In genomic region chr10:81356352-81356990, GRCm38 (mm10) we compare ENCODE assay signal across 9 mouse cellular contexts. TPM values are rescaled to one million over a fixed set of nuclear protein-coding genes. Genes with fewer than 3 reads are reported as not detected.
DNase-seq lines count a peak whose midpoint lies in the region; ATAC-seq and TF ChIP-seq lines count a peak whose summit lies in the region.
"Had no signal": no experiment of that assay in that cellular context is flagged by ENCODE, and none has a peak within 500 bp of the region (broad histone marks: within the 10 kb centered on the region; RNA-seq: fewer than 3 reads in every experiment).

No protein-coding gene starts in this region.

- peak overlapping the region; percentile 39 for H3K27ac ChIP-seq in spleen, adult 2 months (ENCODE audit: insufficient read depth, low read length)
- no peak overlapping the region for H3K27ac ChIP-seq in forebrain, postnatal 0 days (ENCODE audit: low read depth, low read length)
- no peak overlapping the region for H3K27ac ChIP-seq in limb, embryonic 15.5 days

- TF ChIP-seq CTCF in spleen, adult 2 months (IDR thresholded peaks at IDR 0.05; ENCODE audit: extremely low read depth, insufficient read depth, insufficient read length, insufficient replicate concordance), result no peak
- no peak for TF ChIP-seq CTCF in forebrain, postnatal 0 days (IDR thresholded peaks at IDR 0.05; ENCODE audit: low read depth)

- intact Hi-C loops in left cerebral cortex, postnatal 10 days (cut with DNase I), result no loop called here

- WGBS in spleen, adult 2 months, result 14% methylated on average over 12 of the region's 12 CpGs
- 43% methylated on average over 12 of the region's 12 CpGs for WGBS in forebrain, postnatal 0 days
- 36% methylated on average over 12 of the region's 12 CpGs for WGBS in limb, embryonic 15.5 days

- H3K4me2 ChIP-seq in forebrain, postnatal 0 days (ENCODE audit: low read depth), result peak overlapping the region; percentile 95; the same call in 1 of the 2 replicates
- peak overlapping the region; percentile 97 for H3K4me2 ChIP-seq in limb, embryonic 15.5 days

- TF ChIP-seq POLR2A in spleen, adult 2 months (IDR thresholded peaks at IDR 0.05; ENCODE audit: low read depth, low read length), result no peak

- H3K4me1 ChIP-seq in spleen, adult 2 months (ENCODE audit: control insufficient read depth, insufficient read depth, insufficient read length), result peaks cover 19% of the 10 kb centered on the region; the same call in 1 of the 2 replicates
- H3K4me1 ChIP-seq in forebrain, postnatal 0 days (ENCODE audit: insufficient read depth), result peaks cover 8% of the 10 kb centered on the region
- peaks cover 31% of the 10 kb centered on the region for H3K4me1 ChIP-seq in limb, embryonic 15.5 days

- ATAC-seq in forebrain, postnatal 0 days, result no peak
- ATAC-seq in limb, embryonic 15.5 days (ENCODE audit: insufficient number of reproducible peaks, low FRiP score, low TSS enrichment, low read depth), result no peak
- peak; percentile 73 for ATAC-seq in neutrophil, adult 5-6 weeks (ENCODE audit: extremely low read depth, insufficient number of reproducible peaks, low FRiP score, poor library complexity, severe bottlenecking)

- no peaks in the 10 kb centered on the region for H3K27me3 ChIP-seq in spleen, adult 2 months (ENCODE audit: control insufficient read depth, insufficient read depth, low read length)
- H3K27me3 ChIP-seq in forebrain, postnatal 0 days (ENCODE audit: insufficient read depth, low read length), result no peaks in the 10 kb centered on the region
- 0 out of 2 replicates have a peak, but pooled peaks cover 3% of the 10 kb centered on the region for H3K27me3 ChIP-seq in limb, embryonic 15.5 days

- H3K9me3 ChIP-seq in forebrain, postnatal 0 days (ENCODE audit: low read length), result no peaks in the 10 kb centered on the region
- H3K9me3 ChIP-seq in limb, embryonic 15.5 days, result no peaks in the 10 kb centered on the region

- peak overlapping the region; percentile 70; the same call in 1 of the 2 replicates for H3K4me3 ChIP-seq in spleen, adult 2 months (ENCODE audit: extremely low read depth, insufficient read depth, insufficient read length)
- H3K4me3 ChIP-seq in forebrain, postnatal 0 days (ENCODE audit: low read depth, low read length), result no peak overlapping the region
- peak overlapping the region; percentile 76; the same call in 1 of the 2 replicates for H3K4me3 ChIP-seq in limb, embryonic 15.5 days

- DNase-seq in spleen, adult 2 months (ENCODE audit: low read depth in 1 of 2, low spot score in 2 of 2), result peak; percentile 49 to 54
- no peak for DNase-seq in spleen, adult 18-20 months
- no peak for DNase-seq in forebrain, postnatal 0 days
- DNase-seq in adrenal gland, adult 8-10 months, result no peak
- no peak for DNase-seq in left cerebral cortex, postnatal 10 days (ENCODE audit: extremely low spot score in 1 of 2, low spot score in 2 of 2)
- no peak for DNase-seq in adrenal gland, postnatal 10 days

- H3K36me3 ChIP-seq in spleen, adult 2 months (ENCODE audit: control insufficient read depth, insufficient read depth, low read length), result no peaks in the 10 kb centered on the region
- H3K36me3 ChIP-seq in forebrain, postnatal 0 days (ENCODE audit: insufficient read depth), result no peaks in the 10 kb centered on the region
- H3K36me3 ChIP-seq in limb, embryonic 15.5 days, result 0 out of 2 replicates have a peak, but pooled peaks cover 7% of the 10 kb centered on the region

- no peak overlapping the region for H3K9ac ChIP-seq in forebrain, postnatal 0 days
- no peak overlapping the region for H3K9ac ChIP-seq in limb, embryonic 15.5 days

RNA-seq across cellular contexts. Expression of gene Mfsd12, which starts 0.8 kb away (rescaled TPM):
- polyA plus RNA-seq in spleen, adult 2 months (2012; rRNA removed), result 20.2 and 32.6 TPM in 2 replicates
- 19.8 and 23.4 TPM in 2 replicates for total RNA-seq in forebrain, postnatal 0 days (2014; rRNA removed)
- 10.1 TPM in 2 replicates for polyA plus RNA-seq in forebrain, postnatal 0 days (2015; fragmentation: Nextera tagmentation; extraction: Ambion mirVana)
- polyA plus RNA-seq in limb, embryonic 15.5 days (2015; fragmentation: Nextera tagmentation; extraction: Ambion mirVana), result 13.3 and 13.4 TPM in 2 replicates
- total RNA-seq in neutrophil, adult 5-6 weeks (2017), result 2.6 and 2.8 TPM in 2 replicates
- total RNA-seq in adrenal gland, adult 8-10 months (2022), result 10 to 100 TPM; 18.3 to 25.7 (median 22.0) TPM
- total RNA-seq in left cerebral cortex, postnatal 10 days (2021), result 10 to 100 TPM; 32.8 to 35.9 TPM
- total RNA-seq in adrenal gland, postnatal 10 days (2021), result 10 to 100 TPM; 17.8 to 22.8 TPM

RNA-seq across cellular contexts. Expression of gene Hmg20b, which starts 6.2 kb away (rescaled TPM):
- 74.8 and 92.9 TPM in 2 replicates for polyA plus RNA-seq in spleen, adult 2 months (2012; rRNA removed)
- 15.1 and 21.6 TPM in 2 replicates for total RNA-seq in forebrain, postnatal 0 days (2014; rRNA removed)
- polyA plus RNA-seq in forebrain, postnatal 0 days (2015; fragmentation: Nextera tagmentation; extraction: Ambion mirVana), result 25.1 and 25.2 TPM in 2 replicates
- 86.0 and 89.9 TPM in 2 replicates for polyA plus RNA-seq in limb, embryonic 15.5 days (2015; fragmentation: Nextera tagmentation; extraction: Ambion mirVana)
- 30.3 and 36.5 TPM in 2 replicates for total RNA-seq in neutrophil, adult 5-6 weeks (2017)
- total RNA-seq in adrenal gland, adult 8-10 months (2022), result 100 to 1,000 TPM in 3 of 4 experiments, 10 to 100 TPM in 1; 94.2 to 121 (median 112) TPM
- total RNA-seq in left cerebral cortex, postnatal 10 days (2021), result 10 to 100 TPM; 18.3 to 20.3 TPM
- 10 to 100 TPM; 81.2 to 97.5 TPM for total RNA-seq in adrenal gland, postnatal 10 days (2021)

RNA-seq across cellular contexts. Expression of gene 4930404N11Rik, which starts 9.1 kb away (rescaled TPM):
- 7.8 and 11.7 TPM in 2 replicates for polyA plus RNA-seq in spleen, adult 2 months (2012; rRNA removed)
- not detected in 2 replicates for total RNA-seq in forebrain, postnatal 0 days (2014; rRNA removed)
- 0.16 and 0.20 TPM in 2 replicates for polyA plus RNA-seq in forebrain, postnatal 0 days (2015; fragmentation: Nextera tagmentation; extraction: Ambion mirVana)
- 0.60 and 1.6 TPM in 2 replicates for polyA plus RNA-seq in limb, embryonic 15.5 days (2015; fragmentation: Nextera tagmentation; extraction: Ambion mirVana)
- total RNA-seq in neutrophil, adult 5-6 weeks (2017), result 4.2 and 5.5 TPM in 2 replicates
- 1 to 10 TPM; 1.6 to 5.3 (median 2.4) TPM for total RNA-seq in adrenal gland, adult 8-10 months (2022)
- 1 to 10 TPM; 1.2 to 1.7 TPM for total RNA-seq in left cerebral cortex, postnatal 10 days (2021)
- 1 to 10 TPM; 1.1 to 2.3 TPM for total RNA-seq in adrenal gland, postnatal 10 days (2021)
- polyA plus RNA-seq: embryonic facial prominence, embryonic 11.5 days had no signal

RNA-seq across cellular contexts. Expression of gene Gipc3, which starts 13.4 kb away (rescaled TPM):
- 1.3 and 1.7 TPM in 2 replicates for polyA plus RNA-seq in spleen, adult 2 months (2012; rRNA removed)
- 0.15 TPM in 1 of 2 replicates, not detected in the other for total RNA-seq in forebrain, postnatal 0 days (2014; rRNA removed)
- not detected in 2 replicates for polyA plus RNA-seq in forebrain, postnatal 0 days (2015; fragmentation: Nextera tagmentation; extraction: Ambion mirVana)
- 0.04 and 0.07 TPM in 2 replicates for polyA plus RNA-seq in limb, embryonic 15.5 days (2015; fragmentation: Nextera tagmentation; extraction: Ambion mirVana)
- total RNA-seq in neutrophil, adult 5-6 weeks (2017), result 0.25 TPM in 1 of 2 replicates, not detected in the other
- 10 to 100 TPM in 2 of 4 experiments, 1 to 10 TPM in 2; 3.7 to 17.7 (median 9.3) TPM for total RNA-seq in adrenal gland, adult 8-10 months (2022)
- total RNA-seq in left cerebral cortex, postnatal 10 days (2021), result under 1 TPM; 0.39 to 0.49 TPM
- 1 to 10 TPM; 3.6 to 4.0 TPM for total RNA-seq in adrenal gland, postnatal 10 days (2021)
- polyA plus RNA-seq: embryonic facial prominence, embryonic 11.5 days had no signal

RNA-seq across cellular contexts. Expression of gene Fzr1, which starts 21.8 kb away (rescaled TPM):
- 127 and 128 TPM in 2 replicates for polyA plus RNA-seq in spleen, adult 2 months (2012; rRNA removed)
- total RNA-seq in forebrain, postnatal 0 days (2014; rRNA removed), result 60.2 and 67.2 TPM in 2 replicates
- polyA plus RNA-seq in forebrain, postnatal 0 days (2015; fragmentation: Nextera tagmentation; extraction: Ambion mirVana), result 128 and 132 TPM in 2 replicates
- 82.2 and 90.9 TPM in 2 replicates for polyA plus RNA-seq in limb, embryonic 15.5 days (2015; fragmentation: Nextera tagmentation; extraction: Ambion mirVana)
- 16.5 and 16.8 TPM in 2 replicates for total RNA-seq in neutrophil, adult 5-6 weeks (2017)
- total RNA-seq in adrenal gland, adult 8-10 months (2022), result 10 to 100 TPM; 47.1 to 52.7 (median 49.9) TPM
- total RNA-seq in left cerebral cortex, postnatal 10 days (2021), result 10 to 100 TPM; 85.7 to 94.7 TPM
- 10 to 100 TPM; 42.1 to 51.7 TPM for total RNA-seq in adrenal gland, postnatal 10 days (2021)

Comparison
In these comparisons a context has a peak if more than half of its experiments do, and no peak if none do; other contexts are left out.
1. DNase-seq: peak in spleen, adult 2 months (2 of 2); none in spleen, adult 18-20 months (0 of 2), forebrain, postnatal 0 days (single experiment), adrenal gland, adult 8-10 months (single experiment), left cerebral cortex, postnatal 10 days (0 of 2) and adrenal gland, postnatal 10 days (single experiment).